Mouse (Mus musculus) hindbrain, embryonic 12.5 days (tissue): ENCODE data around the gene Med20. TPM values are rescaled to one million over a fixed set of nuclear protein-coding genes. Genes with fewer than 3 reads are reported as not detected.
A peak's percentile ranks its signal among the peaks of the same experiment; 100 is the strongest.
"Not testable (repeated sequence)": the region's sequence is repeated elsewhere in the genome, so short reads cannot be mapped to it uniquely, and the experiment has no call there.

Source experiments
- ATAC-seq: fragments of 200-750 bp; cut with Nextera tagmentation; 2 replicates; pipeline ENCODE4 v1.8.0; 2017; ENCODE audit warnings: moderate TSS enrichment; ENCODE audit not compliant: low FRiP score
- H3K27ac ChIP-seq: fragments of 300-500 bp; sonication (generic); 2 replicates; pipeline ENCODE4 v1.5.1; 2016; ENCODE audit warnings: mild to moderate bottlenecking
- H3K27me3 ChIP-seq: fragments of 300-500 bp; sonication (generic); 2 replicates; pipeline ENCODE4 v1.6.1; 2016; ENCODE audit warnings: mild to moderate bottlenecking
- H3K36me3 ChIP-seq: fragments of 300-500 bp; sonication (generic); 2 replicates; pipeline ENCODE4 v1.6.1; 2016; ENCODE audit warnings: mild to moderate bottlenecking
- H3K4me1 ChIP-seq: fragments of 300-500 bp; sonication (generic); 2 replicates; pipeline ENCODE4 v1.6.1; 2016
- H3K4me2 ChIP-seq: fragments of 300-500 bp; sonication (generic); replicated peaks from 2 replicates; pipeline ENCODE4 v1.6.1; 2016; ENCODE audit warnings: mild to moderate bottlenecking
- H3K4me3 ChIP-seq: fragments of 300-500 bp; sonication (generic); 2 replicates; pipeline ENCODE4 v1.5.1; 2016; ENCODE audit warnings: mild to moderate bottlenecking
- H3K9ac ChIP-seq: fragments of 300-500 bp; sonication (generic); 2 replicates; pipeline ENCODE4 v1.6.1; 2016; ENCODE audit warnings: mild to moderate bottlenecking, moderate library complexity
- H3K9me3 ChIP-seq: fragments of 300-500 bp; sonication (generic); replicated peaks from 2 replicates; pipeline ENCODE4 v1.6.1; 2016; ENCODE audit warnings: mild to moderate bottlenecking
- whole genome bisulfite sequencing: fragments of 180-500 bp; shearing (Covaris S2); methylation state at CpG from one replicate; pipeline ENCODE4 v1.1.7; 2016; 5-methylcytosine and 5-hydroxymethylcytosine counted together
- polyA plus RNA-seq: library from polyadenylated mRNA; unstranded; fragments of >200 nt; fragmentation: Nextera tagmentation; extraction: Ambion mirVana; gene quantifications from 2 replicates; pipeline ENCODE4 v1.2.1, GENCODE M21; 2016

Gene Med20
- polyA plus RNA-seq, 1 experiment from 2014 or later = 39.0 TPM

DNA sequence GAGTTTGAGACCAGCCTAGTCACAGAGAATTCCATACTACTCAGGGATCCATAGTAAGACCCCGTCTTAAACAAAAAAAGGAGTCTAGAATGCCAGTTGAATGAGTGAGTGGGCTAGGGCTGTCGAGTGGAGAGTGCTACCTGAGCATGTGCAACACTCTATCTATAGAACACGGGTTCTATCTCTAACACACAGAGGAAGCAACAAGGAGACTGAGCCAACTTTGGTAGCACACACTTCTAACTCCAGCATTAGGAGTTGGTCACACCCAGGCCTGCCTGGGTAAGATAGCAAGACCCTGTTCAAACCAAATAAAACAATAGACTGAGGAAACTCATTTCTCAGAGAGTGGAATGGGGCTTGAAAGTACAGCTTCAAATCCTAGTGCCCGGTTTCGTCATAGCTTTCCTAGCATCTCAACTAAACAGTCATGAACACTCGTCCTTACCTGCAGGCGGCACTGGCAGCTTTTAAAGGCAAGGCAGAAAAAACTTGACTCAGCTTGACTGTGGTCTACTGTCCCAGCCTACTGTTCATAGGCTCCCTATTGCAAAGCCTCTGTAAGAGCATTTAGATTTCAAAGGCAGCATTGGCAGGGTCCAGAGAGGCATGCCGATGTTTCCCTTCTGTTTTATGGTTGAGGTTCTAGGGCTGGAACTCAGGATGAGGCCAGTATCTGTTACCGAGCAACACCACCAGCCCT is 6.4 kb downstream of the Med20 start:
- no peaks in the 10 kb centered on the region for H3K9me3 ChIP-seq
- H3K9ac ChIP-seq = no peak overlapping the region
- H3K4me3 ChIP-seq = no peak overlapping the region
- no peak overlapping the region for H3K4me2 ChIP-seq
- no peak for ATAC-seq
- peaks cover 57% of the 10 kb centered on the region for H3K36me3 ChIP-seq
- no peak overlapping the region for H3K27ac ChIP-seq
- H3K27me3 ChIP-seq = no peaks in the 10 kb centered on the region
- H3K4me1 ChIP-seq = peaks cover 3% of the 10 kb centered on the region
- 93% methylated on average over 9 of the region's 9 CpGs for whole genome bisulfite sequencing

DNA sequence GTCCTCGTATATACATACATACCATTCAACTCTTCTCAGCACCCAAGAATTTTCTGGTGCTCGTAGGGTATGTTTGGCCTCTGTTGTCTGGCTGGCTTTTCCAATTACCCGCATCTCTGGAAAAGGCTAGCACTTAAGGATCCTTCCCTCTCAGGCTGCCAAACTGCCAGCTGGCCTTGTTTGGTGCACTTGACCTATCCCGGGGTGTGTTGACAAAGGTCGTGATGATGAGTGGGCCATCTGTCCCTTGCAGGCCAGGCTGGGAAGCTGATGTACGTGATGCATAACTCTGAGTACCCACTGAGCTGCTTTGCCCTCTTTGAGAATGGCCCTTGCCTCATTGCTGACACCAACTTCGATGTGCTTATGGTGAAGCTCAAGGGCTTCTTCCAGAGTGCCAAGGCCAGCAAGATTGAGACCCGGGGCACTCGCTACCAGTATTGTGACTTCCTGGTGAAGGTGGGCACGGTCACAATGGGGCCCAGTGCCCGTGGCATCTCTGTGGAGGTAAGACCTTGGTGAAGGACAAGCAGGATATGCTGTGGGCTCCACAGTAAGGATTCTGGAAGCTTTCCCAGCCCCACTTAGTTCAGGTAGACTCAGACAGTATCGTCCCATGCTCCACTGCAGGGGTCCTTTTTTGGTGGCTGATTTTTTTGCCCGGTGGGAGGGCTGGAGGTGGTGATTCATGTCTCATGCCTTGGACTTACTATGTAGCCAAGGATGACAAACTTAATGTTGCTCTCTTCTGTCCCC is 7.4 kb downstream of the Med20 start:
- Histone ChIP-seq H3K27me3 (no peaks in the 10 kb centered on the region), H3K27ac (no peak overlapping the region), H3K36me3 (peaks cover 64% of the 10 kb centered on the region), H3K9ac (no peak overlapping the region), H3K4me3 (no peak overlapping the region), H3K4me2 (no peak overlapping the region), H3K4me1 (no peaks in the 10 kb centered on the region), H3K9me3 (no peaks in the 10 kb centered on the region)
- ATAC-seq = no peak
- 89% methylated on average over 13 of the region's 13 CpGs for WGBS

DNA sequence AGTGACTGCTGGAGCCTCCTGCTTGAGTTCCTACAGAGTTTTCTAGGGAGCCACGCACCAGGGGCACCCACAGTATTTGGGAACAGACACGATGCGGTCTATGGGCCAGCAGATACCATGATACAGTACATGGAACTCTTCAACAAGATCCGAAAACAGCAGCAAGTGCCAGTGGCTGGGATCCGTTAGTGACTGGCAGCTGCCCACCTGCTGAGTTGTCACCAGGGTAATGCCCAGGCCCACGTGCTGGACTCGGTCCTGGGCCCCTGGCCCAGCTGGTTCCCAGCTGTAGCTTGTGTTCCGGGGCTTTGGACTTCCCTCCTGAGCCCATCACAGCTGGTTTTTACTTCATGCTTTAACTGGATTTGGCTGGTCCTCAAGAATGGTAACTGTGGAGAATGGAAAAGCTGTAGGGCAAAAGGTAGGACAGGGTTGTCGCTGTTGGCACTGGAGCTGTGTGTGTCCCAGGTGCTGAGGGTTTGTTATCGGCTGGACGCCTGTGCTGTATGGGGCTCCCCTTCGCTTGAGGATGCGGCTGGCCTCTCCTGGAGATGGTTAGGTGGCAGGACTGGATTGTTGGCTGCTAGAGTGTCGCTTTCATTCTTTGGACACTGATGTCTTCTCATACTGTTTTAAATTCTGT is 11.7 kb downstream of the Med20 start:
- WGBS = 96% methylated on average over 14 of the region's 14 CpGs
- Histone ChIP-seq H3K36me3 (peaks cover 67% of the 10 kb centered on the region), H3K4me1 (no peaks in the 10 kb centered on the region), H3K9me3 (no peaks in the 10 kb centered on the region), H3K4me2 (no peak overlapping the region), H3K9ac (no peak overlapping the region), H3K27me3 (no peaks in the 10 kb centered on the region), H3K4me3 (no peak overlapping the region), H3K27ac (no peak overlapping the region)
- ATAC-seq = no peak

DNA sequence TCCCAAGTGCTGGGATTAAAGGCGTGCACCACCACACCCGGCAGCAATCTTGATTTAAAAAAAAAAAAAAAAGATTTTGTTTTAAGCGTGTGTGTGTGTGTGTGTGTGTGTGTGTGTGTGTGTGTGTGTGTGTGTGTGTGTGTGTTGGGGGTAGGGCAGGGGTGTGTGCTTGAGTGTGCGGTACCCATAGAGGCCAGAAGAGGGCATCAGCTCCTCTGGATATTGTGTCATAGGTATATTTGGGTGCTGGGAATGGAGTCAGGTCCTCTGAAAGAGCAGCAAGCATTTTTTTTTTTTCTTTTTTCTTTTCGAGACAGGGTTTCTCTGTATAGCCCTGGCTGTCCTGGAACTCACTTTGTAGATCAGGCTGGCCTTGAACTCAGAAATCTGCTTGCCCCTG is 13.2 kb downstream of the Med20 start:
- not testable (repeated sequence) for ATAC-seq, H3K27me3 ChIP-seq, H3K9me3 ChIP-seq, H3K4me1 ChIP-seq, H3K4me2 ChIP-seq, H3K27ac ChIP-seq, H3K4me3 ChIP-seq, H3K9ac ChIP-seq
- WGBS = 97% methylated on average over 4 of the region's 5 CpGs
- H3K36me3 ChIP-seq = peaks cover 60% of the 10 kb centered on the region

DNA sequence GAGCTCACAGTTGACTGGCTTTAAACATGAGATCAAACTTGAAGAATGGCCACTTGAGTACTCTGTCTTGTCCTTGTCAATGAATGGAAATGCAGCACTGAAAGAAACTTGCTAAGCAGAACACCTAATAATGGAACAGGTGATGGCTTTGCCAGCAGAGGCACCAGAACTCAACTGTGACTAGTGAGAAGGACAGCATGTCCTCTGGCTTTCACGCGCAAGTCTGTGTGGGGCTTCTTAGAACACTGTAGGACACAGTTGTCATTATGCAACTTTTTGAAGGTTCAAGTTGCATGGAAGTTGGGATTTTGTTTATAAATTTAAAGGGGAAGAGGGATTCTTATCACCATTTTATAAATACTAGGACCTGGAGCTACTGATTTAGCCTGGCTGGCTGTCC is 13.7 kb downstream of the Med20 start:
- Histone ChIP-seq H3K9me3 (no peaks in the 10 kb centered on the region), H3K36me3 (peaks cover 54% of the 10 kb centered on the region), H3K27ac (no peak overlapping the region), H3K4me1 (peaks cover 6% of the 10 kb centered on the region), H3K4me2 (no peak overlapping the region), H3K27me3 (no peaks in the 10 kb centered on the region), H3K4me3 (no peak overlapping the region), H3K9ac (no peak overlapping the region)
- WGBS = 99% methylated on average over 2 of the region's 2 CpGs
- ATAC-seq = no peak

DNA sequence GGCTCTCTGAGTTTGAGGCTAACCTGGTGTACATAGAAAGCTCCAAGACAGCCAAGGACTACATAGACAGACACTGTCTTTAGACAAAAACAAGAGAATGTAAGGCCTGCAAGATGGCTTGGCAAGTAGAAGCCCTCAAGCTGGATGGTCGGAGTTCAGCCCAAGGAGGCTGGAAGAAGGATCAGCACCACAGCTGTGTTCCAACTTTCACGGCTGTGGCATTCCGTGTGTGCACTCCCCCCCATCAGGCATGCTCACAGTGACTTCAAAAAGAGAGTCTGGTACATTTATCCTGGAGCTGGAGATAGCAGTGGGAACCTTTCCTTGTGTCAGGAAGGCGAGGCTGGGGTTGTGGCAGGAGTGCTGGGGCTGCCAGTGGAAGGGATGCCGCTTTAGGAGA is 14.6 kb downstream of the Med20 start:
- ATAC-seq = no peak
- Histone ChIP-seq H3K27ac (no peak overlapping the region), H3K9ac (no peak overlapping the region), H3K36me3 (peaks cover 49% of the 10 kb centered on the region), H3K9me3 (no peaks in the 10 kb centered on the region), H3K27me3 (no peaks in the 10 kb centered on the region), H3K4me1 (peaks cover 12% of the 10 kb centered on the region), H3K4me3 (no peak overlapping the region), H3K4me2 (no peak overlapping the region)
- WGBS = 93% methylated on average over 5 of the region's 5 CpGs

DNA sequence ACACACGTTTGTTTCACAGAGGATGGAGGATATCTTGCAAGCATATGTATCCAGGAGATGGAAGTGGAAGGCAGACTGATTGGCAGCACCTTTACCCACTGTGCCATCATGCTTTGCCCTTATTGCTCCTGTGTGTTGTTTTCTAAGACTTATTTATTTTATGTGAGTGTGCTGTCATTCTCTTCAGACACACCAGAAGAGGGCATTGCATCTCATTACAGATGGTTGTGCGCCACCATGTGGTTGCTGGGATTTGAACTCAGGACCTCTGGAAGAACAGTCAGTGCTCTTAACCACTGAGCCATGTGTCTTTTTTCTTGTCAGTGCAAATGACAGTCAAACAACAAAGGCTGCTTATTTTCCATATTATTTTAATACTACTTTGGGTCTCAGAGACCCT is 16.4 kb downstream of the Med20 start:
- peaks cover 26% of the 10 kb centered on the region for H3K4me1 ChIP-seq
- WGBS = 80% methylated on average over 2 of the region's 2 CpGs
- no peak overlapping the region for H3K9ac ChIP-seq
- H3K4me3 ChIP-seq = 0 out of 2 replicates have a peak overlapping the region, but pooled peaks have one; percentile 70
- no peaks in the 10 kb centered on the region for H3K27me3 ChIP-seq
- H3K9me3 ChIP-seq = no peaks in the 10 kb centered on the region
- peaks cover 33% of the 10 kb centered on the region for H3K36me3 ChIP-seq
- ATAC-seq = no peak
- H3K4me2 ChIP-seq = no peak overlapping the region
- H3K27ac ChIP-seq = no peak overlapping the region

DNA sequence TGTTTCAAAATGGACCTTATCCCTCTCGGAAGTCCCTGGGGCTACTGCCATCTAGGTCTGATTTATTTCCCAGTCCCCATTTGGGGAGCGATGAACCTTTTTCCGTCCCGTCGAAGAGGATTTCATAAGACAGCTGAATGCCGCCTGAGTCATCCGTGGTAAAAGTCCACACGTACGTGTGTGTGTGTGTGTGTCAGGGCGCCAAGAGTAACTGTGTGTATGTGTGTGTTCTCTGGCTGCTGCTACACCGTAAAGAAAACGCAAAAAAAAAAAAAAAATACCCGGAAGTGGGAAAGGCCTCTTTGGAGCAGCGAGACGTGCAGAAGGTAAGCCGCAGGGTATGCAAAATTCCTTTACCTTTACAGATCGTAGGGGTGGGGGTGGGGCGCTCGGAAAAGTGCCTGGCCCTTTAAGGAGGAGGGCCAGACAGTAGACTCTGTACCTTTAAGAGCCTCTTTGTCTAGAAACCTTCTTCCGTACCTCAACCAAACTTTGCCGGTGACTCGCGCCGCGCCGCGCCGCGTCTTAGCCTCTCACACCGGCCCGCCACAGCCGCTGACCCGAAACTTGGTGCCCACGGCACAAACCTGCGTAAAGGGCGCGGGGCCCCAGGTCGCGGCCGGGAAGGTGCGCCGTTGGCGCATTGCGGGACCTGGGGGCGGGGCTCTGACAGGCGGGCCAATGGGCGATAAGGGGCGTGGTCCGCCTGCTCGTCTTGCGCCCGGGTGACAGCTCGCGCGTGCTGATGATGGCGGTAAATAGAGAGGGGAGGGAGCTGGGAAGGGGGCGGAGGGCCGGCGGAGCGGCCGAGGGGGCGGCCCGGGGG is 17.7 kb downstream of the Med20 start:
- Histone ChIP-seq H3K4me1 (peaks cover 26% of the 10 kb centered on the region), H3K9ac (peak overlapping the region; percentile 78), H3K27me3 (no peaks in the 10 kb centered on the region), H3K4me3 (peak overlapping the region; percentile 70), H3K9me3 (no peaks in the 10 kb centered on the region), H3K27ac (peak overlapping the region; percentile 92), H3K36me3 (peaks cover 21% of the 10 kb centered on the region), H3K4me2 (peak overlapping the region; percentile 89)
- WGBS = under 1% methylated on average over 60 of the region's 63 CpGs
- ATAC-seq = peak; percentile 94

DNA sequence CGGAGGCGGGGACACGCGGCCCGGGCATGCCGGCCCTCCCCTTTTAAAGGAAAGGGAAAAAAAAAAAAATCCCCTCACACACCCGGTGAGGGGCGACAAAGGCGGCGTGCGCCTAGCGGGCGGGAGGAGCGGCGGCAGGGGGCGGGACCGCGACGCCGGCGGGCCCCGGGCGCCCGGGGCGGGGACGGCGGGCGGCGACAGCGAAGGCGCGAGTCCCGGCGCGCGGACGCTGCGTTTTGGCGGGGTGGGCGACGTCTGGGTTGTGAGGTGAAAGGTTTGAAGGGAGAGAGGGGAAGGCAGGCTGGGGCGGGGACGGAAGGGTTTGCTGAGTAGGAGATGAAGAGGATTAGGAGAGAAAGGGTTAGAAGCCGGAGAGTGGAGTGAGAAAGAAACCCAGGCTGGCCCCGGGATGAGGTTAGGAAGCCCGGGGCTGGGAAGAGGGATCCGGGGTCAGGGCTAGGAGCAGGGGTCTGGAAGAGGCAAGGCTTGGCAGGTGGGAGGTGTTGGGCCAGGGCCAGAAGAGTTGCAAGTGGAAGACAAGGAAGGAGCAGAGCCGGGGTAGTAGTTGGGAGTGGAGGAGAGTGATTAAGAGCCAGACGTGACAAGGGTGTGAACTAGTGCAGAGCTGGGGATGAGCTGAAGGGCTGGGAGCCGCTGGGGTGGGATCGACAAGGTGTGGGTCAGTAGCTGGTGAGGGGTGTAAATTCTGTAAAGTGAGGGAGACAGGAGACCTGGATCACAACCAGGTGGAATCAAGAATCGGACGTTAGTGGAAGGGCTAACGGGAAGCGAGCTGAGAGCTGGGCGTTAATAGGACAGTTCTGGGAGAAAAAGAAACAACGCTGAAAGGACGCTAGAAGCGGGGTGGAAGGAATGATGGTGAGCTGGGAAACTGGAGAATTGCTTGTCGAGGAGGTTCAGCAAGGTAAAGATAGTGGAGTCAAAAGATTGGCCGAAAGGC is 18.6 kb downstream of the Med20 start:
- Histone ChIP-seq H3K4me3 (peak overlapping the region; percentile 70), H3K27ac (peak overlapping the region; percentile 92), H3K9ac (peak overlapping the region; percentile 78), H3K36me3 (peaks cover 11% of the 10 kb centered on the region), H3K9me3 (no peaks in the 10 kb centered on the region), H3K4me1 (peaks cover 26% of the 10 kb centered on the region), H3K27me3 (no peaks in the 10 kb centered on the region), H3K4me2 (peak overlapping the region; percentile 89)
- ATAC-seq = peak; percentile 74
- WGBS = under 1% methylated on average over 53 of the region's 61 CpGs

DNA sequence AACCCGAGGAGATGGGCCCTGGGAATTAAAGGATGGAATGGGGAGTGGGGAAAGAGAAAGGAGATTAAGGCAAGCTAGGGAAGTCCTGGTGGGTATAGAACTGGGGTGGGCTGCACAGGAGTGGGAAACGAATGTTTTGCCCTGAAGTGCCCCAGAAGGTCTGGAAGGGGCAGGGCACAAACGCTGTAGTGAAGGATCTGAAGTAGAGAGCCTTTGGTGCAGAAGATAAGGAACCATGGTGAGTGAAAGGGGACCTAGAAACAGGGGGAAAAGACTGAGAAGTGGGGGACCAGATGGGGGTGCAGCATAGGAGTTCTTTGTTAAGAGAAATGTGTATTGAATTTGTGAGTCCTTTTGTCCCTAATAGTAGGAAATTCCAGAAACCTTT is 19.3 kb downstream of the Med20 start, which contains the start of gene Usp49:
TSS of gene Usp49 (plus strand) at position 13 of the 388 bp plus-strand sequence.
- no peaks in the 10 kb centered on the region for H3K9me3 ChIP-seq
- peak within 1 kb of the TSS; percentile 92 for H3K27ac ChIP-seq
- WGBS = 0% methylated on average over 3 of the region's 3 CpGs

More for the DNA sequence above, 19.3 kb downstream of the Med20 start, which contains the start of gene Usp49:
- H3K27me3 ChIP-seq = no peaks in the 10 kb centered on the region
- peak within 1 kb of the TSS; percentile 89 for H3K4me2 ChIP-seq
- peak within 1 kb of the TSS; percentile 70 for H3K4me3 ChIP-seq
- ATAC-seq = no peak
- peaks cover 10% of the 10 kb centered on the region; the same call in 1 of the 2 replicates for H3K36me3 ChIP-seq
- peaks cover 26% of the 10 kb centered on the region for H3K4me1 ChIP-seq
- peak within 1 kb of the TSS; percentile 78 for H3K9ac ChIP-seq
